Mouse (Mus musculus) CD8-positive naive resting alpha-beta T cell, adult 2 months (primary cell): ENCODE measurements around the gene Fam169b.
A peak's percentile ranks its signal among the peaks of the same experiment; 100 is the strongest.

Source experiments
- DNase-seq, 2 experiments: peaks; one replicate each; pipeline ENCODE4 v3.0.0; 2022; ENCODE audit warnings: low read depth in 2 of 2, low spot score in 2 of 2

Fam169b gene

DNA sequence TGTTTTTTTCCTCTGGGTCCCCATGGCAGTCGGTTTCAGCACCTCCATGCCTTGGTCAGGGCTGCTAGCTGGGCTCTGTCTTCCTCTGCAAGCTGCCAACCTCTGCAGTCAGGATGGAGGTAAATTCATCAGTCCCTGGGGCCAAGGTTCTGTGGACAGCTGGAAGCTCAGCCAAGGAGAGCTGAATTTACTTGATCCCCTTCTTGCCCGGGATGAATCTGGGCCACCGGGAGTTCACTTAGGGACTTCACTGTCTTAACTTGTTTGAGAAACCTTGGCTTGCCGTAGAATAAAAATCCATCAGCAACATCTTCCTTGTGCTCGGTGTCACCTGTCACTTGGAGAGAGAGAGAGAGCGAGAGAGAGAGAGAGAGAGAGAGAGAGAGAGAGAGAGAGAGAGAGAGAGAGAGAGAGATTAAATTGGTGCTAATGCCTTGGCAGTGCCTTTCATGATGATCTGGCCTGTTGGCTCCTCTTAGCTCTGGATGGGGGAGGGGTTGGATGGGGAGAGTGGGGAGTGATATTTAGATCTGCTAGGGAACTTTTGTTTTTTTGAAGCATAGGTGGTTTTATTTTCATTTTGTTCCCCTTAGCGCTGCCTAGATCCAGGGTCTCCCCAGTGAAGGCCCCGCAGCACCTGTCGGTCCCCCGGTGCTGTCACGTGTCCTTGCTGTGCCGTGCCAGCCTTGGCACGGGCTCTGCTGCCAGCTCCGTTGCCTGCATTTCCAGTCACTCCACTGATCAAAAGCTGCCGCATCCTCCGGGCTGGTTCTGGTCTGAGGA, 44.6 kb downstream of the Fam169b start:
- DNase-seq: no peak

DNA sequence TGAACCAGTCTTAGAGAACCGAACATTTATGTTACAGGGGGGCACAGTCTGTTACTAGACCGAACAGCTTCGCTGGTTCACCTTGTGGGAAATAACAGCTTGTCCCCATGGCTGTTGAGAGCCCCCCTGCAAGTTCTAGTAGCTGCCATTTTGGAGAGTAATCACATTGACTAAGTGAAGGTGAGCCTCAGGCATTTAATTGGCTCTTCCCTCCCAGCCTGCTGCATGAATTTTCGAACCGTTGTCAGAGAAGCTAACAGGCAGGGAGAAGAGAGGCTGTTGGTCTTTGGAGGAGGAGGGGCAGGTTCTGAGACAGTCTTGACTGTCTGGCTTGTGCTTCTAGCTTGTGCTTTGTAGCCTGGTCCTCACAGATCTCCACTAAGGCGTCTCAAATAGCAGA, 45.3 kb downstream of the Fam169b start:
- no peak for DNase-seq

- DNase-seq: no peak
These were observed 46.6 kb downstream of the Fam169b start for GRCm38 (mm10) chr7:68320078-68320810.

DNA sequence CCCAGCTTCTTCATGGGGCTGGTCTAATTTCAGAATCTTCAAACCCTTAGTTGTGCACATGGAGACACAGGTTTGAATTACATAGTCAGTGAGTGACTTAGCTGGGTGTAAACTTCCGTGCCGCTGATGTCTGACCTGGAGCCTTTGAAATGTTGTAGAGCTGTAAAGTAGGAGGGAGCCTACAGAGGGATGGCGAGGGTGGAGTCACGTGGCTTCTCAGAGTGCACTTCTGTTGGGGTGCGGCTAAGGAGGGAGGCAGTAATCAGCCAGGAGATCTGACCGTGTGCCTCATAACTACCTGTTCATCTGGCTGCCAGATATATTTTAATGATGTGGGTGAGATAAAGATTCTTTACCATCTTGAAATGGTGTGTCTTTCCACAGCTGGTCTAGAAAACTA, 49.4 kb downstream of the Fam169b start:
- peak; percentile 25 to 35 for DNase-seq

GRCm38 (mm10) chr7:68326190-68326722, 52.6 kb downstream of the Fam169b start:
- DNase-seq: no peak

GRCm38 (mm10) chr7:68329000-68329399, 55.4 kb downstream of the Fam169b start:
- peak; percentile 47 to 62 for DNase-seq

DNA sequence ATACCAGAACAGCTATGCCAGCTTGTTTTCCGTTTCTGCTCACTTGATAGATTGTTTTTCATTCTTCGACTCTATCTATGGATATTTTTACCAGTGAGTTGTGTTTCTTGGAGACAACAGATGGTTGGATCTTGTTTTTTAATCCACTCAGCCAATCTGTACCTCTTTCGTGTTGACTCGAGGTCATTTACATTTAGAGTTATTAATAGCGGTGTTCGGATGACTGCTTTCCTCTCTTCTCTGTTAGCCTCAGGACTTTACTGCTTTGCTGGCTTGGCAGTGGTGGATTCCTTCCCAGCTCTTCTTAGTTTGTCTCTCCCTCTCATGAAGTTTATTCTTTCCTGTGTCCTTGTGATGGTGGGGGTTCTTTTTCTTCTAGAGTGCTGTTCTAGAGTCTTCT, 59.2 kb downstream of the Fam169b start:
- no peak for DNase-seq

DNA sequence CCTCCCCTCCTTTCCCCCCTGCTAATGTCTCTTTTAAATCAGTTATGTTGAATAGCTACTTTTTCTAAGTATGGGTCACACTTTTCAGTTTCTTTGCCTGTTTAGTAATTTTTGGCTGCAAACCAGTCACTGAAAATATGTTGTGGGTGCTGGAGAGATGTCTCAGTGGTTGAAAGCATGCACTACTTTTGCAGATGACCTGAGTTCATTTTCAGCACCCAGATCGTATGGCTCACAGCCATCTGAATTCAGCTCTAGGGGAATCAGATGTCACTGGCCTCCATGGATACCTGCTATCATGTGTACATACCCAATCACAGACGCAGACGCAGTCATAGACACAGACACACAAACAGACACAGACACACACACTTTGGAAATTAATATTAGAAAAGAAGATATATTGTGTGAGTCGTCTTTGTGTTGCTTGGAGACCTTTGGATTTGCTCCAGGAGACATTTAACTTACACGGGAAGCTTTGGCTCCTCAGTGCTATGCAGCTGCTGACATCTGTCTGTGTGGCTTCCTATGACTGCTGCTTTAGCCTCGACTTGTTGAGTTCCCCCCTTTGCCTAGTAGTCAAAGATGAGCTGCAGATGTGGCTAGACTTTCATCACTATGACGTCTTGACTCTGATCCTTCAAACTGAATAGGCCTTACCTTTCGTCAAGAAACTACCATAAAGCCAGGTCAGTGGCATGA, 63.6 kb downstream of the Fam169b start:
- no peak for DNase-seq

GRCm38 (mm10) chr7:68338680-68339079, 65.0 kb downstream of the Fam169b start:
- DNase-seq: no peak

DNA sequence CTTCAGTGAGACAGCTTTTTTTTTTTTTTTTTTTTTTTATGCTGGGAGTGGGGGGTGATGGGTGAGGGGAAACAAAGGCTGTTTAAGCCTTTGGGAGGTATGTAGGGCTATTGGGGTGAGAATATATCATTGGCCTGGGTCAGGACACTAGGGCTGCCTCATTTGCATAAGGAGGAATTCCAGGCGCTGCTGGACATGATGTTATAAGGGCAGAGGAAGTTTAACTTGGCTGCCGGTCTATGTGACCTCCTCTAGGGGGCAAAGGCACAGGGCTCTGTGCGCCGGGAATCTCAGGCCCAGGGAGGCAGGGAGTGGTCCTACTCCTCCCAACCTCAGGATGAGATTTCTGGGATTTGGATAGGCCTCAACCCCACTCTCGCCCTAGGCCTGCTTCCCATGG, 70.9 kb downstream of the Fam169b start:
- no peak for DNase-seq

- no peak for DNase-seq
These were observed 72.3 kb downstream of the Fam169b start for GRCm38 (mm10) chr7:68345963-68346362.

GRCm38 (mm10) chr7:68355325-68356076, 81.9 kb downstream of the Fam169b start:
- DNase-seq: no peak

DNA sequence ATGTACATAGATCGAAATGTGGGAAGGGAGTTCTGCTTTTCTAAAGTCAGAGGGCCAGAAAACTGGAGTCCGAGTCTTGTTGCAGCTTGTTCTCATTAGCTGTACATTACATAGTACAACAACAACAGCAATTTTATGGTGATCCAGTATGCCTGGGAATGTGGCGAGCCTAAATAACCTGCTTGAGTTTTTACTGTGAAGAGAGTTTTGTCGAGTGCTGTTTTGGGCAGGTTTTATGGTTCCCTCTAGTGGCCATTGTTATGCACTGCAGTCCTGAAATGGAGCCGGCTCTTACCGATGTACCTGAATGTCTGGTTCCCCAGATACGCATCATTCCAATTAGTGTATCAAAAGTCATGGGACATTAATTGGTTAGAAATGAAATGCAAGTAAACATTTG, 83.8 kb downstream of the Fam169b start:
- DNase-seq: peak; percentile 42 to 63

DNA sequence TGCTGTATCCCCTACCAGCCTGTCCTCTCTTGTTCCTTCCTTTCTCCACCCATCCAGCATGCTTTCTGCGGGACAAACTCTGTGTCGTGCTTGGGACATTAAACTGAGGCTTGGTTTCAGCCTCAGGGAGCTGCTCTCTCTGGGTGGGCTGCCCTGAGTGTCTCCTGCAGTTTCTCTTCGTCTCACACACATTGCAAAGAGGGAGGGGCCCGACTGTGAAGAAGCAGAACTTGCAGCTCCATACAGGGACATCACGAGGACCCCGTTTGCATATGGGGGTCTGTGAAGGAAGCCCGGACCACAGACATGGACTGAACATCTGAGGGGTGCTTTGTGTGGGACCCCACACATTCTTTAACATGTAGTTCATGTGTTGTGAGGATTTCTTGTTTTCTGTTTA, 89.0 kb downstream of the Fam169b start:
- no peak for DNase-seq

GRCm38 (mm10) chr7:68365711-68366110, 92.1 kb downstream of the Fam169b start:
- no peak for DNase-seq

DNA sequence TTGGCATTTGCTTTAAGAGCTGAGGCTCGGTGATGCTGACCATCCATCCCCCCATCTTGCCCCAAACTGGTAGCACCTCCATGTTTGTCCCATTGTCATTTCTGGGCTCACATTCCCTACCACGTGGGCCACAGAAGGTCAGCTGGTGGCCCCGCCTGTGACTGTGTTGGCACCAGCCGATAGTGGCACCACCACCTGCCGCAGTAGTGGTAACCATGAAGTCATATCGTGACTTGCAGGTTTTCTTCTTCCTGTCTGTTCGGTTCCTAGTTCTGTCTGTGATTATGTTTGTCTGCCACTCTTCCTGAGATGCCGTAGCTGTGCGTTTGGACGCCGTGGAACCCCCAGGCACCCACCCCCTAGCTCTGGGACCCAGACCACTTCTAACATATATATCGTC, 95.3 kb downstream of the Fam169b start:
- DNase-seq: peak in 1 of 2 experiments; percentile 16

GRCm38 (mm10) chr7:68369694-68370093, 96.1 kb downstream of the Fam169b start:
- peak; percentile 68 to 83 for DNase-seq

- DNase-seq: peak; percentile 32 to 52
These were observed 100.6 kb downstream of the Fam169b start for GRCm38 (mm10) chr7:68374109-68374857.

DNA sequence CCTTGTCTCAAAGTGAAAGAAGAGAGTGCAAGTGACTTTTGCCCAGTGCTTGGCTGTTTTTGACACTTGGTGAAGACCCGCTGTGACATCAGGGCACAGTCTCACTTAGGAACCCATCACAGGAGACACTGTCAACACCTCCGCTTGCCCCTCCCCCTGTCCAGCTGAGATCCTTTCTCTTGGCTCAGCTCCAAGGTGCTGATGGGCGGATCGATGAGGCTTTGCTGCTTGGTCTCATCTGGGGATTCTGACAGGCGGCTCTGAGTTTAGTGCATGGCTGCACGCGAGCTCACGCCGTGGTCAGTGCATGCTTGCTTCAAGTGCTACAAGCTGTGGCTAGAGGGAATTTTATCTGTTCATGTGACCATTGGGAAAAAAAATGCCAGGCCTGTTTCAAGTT, 108.5 kb downstream of the Fam169b start:
- no peak for DNase-seq

DNA sequence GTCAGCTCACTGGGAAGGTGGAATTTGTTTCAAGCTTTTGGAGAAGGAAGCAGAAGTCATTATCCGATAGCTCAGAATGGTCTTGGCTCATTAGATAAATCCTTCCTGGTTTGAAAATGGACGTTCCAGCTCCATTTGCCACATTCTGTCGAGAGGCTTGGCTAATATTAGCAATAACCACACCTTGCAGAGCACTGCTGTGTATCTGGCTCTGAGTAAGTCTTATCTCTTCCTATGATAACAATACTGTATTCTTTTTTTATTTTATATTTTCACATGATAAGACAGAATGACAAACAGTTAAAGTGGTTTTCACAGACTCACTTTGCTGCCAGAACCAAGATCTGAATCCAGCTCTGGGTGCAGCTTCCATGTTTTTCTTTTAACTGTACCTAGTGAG, 113.1 kb downstream of the Fam169b start:
- DNase-seq: no peak
